Mouse (Mus musculus) frontal cortex, postnatal 36 days (tissue): ENCODE data around the gene Usp35.

Experiments
- DNase-seq, 2 experiments: peaks; one replicate each; pipeline ENCODE4 v3.0.0; 2022; ENCODE audit warnings: low spot score in 2 of 2

Usp35 gene

DNA sequence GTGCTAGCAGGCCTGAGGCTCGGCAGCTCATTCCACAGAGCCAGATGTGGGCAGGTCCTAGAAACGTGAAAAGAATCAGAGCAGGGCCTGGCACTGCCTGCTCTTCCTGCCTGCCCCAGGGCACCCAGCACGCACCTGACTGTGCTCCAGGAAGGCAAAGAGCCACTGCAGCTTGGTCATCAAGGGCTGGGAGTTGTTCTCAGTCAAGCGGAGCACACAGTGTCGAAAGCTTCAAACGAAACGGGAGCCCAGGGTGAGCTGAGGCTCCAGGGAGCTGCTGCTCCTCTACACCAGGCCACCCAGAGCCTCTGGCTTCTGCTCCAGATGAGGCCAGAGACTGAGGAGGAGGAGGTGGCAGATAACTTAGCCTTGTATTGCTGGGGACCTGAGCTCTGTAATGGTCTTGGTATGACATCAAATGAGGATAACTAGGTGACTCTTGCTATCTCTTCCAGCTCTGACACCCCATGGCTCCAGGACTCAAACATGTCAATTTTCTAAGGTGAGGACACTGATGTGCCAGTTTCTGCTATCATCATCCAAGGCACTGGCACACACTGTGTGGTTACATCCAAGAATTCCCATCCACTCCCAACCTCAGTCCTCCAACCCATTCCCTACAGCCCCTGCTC, 18.3 kb downstream of the Usp35 start:
- no peak for DNase-seq

DNA sequence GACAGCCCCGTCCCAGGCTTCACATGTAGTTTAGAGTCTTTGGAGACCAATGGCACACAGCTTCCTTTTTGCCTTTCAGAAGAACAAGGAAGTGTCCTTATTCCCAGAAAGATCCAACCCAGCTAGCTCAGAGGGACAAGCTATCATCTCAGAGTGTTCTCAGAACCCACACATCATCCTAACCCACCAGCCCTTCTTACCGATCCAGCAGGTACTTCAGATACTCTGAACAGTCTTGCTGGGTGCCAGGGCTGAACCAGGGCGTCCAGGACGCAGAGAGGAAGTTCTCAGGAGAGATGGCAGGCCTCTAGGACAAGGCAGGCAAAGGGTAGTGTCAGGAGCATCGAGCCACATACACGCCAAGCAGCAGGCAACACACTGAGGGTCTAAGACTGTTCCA, 19.0 kb downstream of the Usp35 start:
- no peak for DNase-seq

DNA sequence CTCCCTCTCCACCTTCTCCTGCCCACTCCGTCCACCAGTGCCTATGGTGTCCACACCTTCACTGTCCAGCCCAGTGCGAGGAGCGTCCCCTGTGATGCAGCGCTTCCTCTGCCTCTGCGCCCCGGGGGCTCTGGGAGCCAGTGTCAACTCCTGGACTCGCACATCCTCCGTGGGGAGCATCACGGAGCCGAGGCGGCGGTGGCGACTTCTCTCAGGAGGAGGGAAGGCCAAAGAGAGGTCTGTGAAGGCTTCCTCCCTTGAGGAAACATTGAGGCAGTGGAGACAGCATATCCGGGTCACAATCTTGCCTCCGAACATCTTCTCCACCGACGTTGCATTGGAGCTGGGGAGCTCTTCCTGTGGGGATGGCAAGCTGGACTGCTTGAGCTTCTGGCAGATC, 19.6 kb downstream of the Usp35 start:
- DNase-seq: no peak

- DNase-seq: no peak
These were observed 20.2 kb downstream of the Usp35 start for GRCm38 (mm10) chr7:97311620-97312019.

DNA sequence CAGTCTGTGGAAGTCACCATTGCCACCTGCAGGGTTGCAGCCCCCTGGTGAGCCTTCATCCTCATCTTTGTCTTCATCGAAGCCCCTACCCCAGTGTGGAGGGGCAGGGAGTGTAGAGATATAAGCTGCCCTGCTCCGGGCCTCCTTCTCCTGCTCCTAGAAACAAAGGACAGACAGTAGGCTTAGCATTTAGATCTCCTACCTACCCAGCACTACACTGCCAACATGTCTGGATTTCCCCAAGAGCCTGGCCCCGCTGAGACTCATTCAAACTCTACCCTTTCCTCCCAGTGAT, 21.5 kb downstream of the Usp35 start:
- no peak for DNase-seq

GRCm38 (mm10) chr7:97309461-97310340, 22.1 kb downstream of the Usp35 start:
- no peak for DNase-seq

GRCm38 (mm10) chr7:97307546-97307945, 24.3 kb downstream of the Usp35 start:
- DNase-seq: no peak

GRCm38 (mm10) chr7:97306813-97307212, 25.0 kb downstream of the Usp35 start:
- no peak for DNase-seq

DNA sequence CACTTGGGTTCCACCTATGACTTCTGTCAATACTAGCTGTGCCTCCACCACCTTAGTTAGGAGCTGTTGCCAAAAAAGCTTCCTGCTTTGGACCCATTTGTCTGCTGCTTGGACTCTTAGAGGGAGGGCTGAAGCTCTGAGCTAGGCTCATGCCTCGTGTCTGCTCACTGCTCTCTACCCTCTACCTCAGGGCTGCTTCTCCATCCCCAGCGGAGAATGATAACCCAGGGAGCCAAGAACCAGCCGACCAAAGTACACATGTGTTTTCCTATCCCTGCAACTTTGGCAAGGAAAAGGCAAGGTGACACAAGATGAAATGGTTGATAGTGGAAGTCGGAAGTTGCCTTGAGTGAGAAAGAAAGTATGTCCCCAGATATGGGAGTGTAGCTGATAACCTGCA, 26.6 kb downstream of the Usp35 start:
- DNase-seq: no peak

GRCm38 (mm10) chr7:97304471-97304870, 27.3 kb downstream of the Usp35 start:
- DNase-seq: no peak

DNA sequence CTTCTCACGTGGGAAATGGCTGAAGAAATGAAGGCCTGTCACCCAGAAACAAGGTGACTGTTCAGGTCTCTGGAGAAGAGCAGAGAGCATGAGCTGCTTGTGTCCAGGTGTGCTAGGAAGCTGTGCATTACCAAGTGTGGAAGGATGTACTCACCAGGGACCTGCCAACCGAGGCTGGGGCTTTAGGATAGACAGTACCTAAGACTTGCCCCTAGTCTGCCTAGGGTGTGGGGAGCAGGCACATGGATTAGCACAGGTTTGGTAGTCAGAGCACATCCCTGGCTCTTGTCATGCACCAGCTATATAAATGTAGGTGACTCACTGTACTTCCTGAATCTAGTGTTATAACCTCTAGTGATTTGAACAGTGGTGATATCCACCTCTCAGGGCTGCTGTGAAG, 28.2 kb downstream of the Usp35 start:
- DNase-seq: no peak

- DNase-seq: no peak
These were observed 28.9 kb downstream of the Usp35 start for GRCm38 (mm10) chr7:97302876-97303275.

DNA sequence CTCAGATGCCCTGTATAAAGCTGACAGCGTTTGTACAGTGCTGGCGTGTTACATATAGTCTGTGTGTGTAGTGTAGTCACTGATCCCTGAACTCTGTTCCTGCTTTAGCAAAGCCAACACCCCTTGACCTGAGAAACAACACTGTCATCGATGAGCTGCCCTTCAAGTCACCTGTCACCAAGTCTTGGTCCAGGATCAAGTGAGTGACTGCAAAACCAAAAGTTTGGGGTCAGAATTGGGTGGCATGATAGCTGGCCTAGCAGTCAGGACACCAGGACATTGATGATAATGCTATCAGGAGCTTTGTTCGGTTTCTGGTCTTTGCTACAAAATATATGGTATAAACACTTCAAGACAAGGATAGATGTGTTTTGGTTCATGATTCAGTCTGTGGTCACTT, 29.6 kb downstream of the Usp35 start:
- DNase-seq: no peak

GRCm38 (mm10) chr7:97301321-97301720, 30.5 kb downstream of the Usp35 start:
- no peak for DNase-seq

- no peak for DNase-seq
These were observed 30.9 kb downstream of the Usp35 start for GRCm38 (mm10) chr7:97300914-97301313.

- no peak for DNase-seq
These were observed 32.9 kb downstream of the Usp35 start for GRCm38 (mm10) chr7:97298943-97299342.

GRCm38 (mm10) chr7:97298279-97298678, 33.5 kb downstream of the Usp35 start:
- no peak for DNase-seq

GRCm38 (mm10) chr7:97297466-97297865, 34.4 kb downstream of the Usp35 start:
- peak; percentile 62 to 87 for DNase-seq

- DNase-seq: no peak
These were observed 34.8 kb downstream of the Usp35 start for GRCm38 (mm10) chr7:97296986-97297385.

DNA sequence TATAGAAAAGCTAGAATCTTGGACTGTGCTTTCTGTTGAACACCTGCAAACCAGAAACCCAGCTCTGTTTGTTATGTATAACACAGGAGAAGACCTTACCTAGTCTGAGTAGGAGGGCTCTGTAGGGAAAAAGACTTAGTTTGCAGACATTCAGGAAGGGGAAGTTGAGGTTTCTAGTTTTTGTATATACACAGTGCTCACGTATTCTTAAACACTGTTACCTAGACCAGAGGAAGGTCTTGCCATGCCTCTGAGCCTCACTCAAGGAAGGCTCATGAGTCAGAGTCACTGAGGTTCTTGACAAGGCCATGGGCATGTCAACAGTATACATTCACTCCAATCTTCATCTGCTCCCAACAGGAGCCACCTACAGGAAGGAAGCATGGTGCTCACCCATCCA, 60.8 kb downstream of the Usp35 start:
- DNase-seq: no peak

DNA sequence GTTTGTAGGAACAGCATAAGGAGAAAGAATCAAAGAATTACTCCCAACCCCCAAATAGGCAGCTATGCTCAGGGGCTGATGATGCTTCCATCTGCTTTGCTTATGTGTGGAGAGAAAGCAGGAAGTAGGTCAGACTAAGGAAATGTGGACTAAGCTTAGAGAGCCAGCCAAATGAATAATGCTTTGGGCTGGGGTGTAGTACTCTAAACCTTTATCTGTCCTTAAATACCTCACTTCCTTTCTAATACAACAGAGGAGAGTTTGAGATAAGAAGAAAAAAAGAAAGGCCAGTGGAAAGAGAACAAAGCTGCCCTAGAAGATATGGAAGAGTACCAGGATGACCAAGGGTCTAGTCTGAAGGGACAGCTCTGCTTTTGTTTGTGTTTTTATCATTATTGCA, 61.5 kb downstream of the Usp35 start:
- DNase-seq: no peak

DNA sequence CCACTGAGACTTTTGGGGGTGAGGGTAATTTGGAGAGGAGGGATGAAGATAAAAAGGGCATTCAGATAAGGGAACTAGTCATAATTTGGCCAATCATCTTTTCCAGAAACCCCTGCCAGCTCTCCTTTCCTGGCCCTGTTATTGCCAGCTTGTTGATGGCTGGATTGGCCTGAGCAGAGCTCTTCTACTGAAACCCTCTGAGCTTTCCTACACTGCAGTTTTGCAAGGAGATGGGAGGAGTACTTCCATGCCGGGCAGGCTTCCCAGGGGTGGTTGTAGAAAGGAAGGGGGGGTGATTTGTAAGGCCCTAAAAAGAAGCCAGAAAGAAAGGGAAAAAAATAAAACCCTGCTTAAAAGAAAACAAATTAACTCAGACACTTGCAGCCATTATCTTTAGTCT, 69.3 kb downstream of the Usp35 start:
- DNase-seq: no peak
